Mouse (Mus musculus) intestine, embryonic 15.5 days (tissue): ENCODE measurements around the gene Slc39a13. TPM values are rescaled to one million over a fixed set of nuclear protein-coding genes. Genes with fewer than 3 reads are reported as not detected.
A peak's percentile ranks its signal among the peaks of the same experiment; 100 is the strongest.
"Not testable (repeated sequence)": the region's sequence is repeated elsewhere in the genome, so short reads cannot be mapped to it uniquely, and the experiment has no call there.

Source experiments
- ATAC-seq: fragments of 200-750 bp; cut with Nextera tagmentation; 2 replicates; pipeline ENCODE4 v1.8.0; 2017; ENCODE audit warnings: moderate TSS enrichment, moderate library complexity
- H3K27ac ChIP-seq: fragments of 300-500 bp; sonication (generic); 2 replicates; pipeline ENCODE4 v1.5.1; 2015; ENCODE audit warnings: mild to moderate bottlenecking, inconsistent platforms
- H3K27me3 ChIP-seq: fragments of 300-500 bp; sonication (generic); replicated peaks from 2 replicates; pipeline ENCODE4 v1.6.1; 2015; ENCODE audit warnings: inconsistent platforms
- H3K36me3 ChIP-seq: fragments of 300-500 bp; sonication (generic); 2 replicates; pipeline ENCODE4 v1.6.1; 2015; ENCODE audit warnings: inconsistent platforms
- H3K4me1 ChIP-seq: fragments of 300-500 bp; sonication (generic); replicated peaks from 2 replicates; pipeline ENCODE4 v1.6.1; 2015; ENCODE audit warnings: inconsistent platforms
- H3K4me2 ChIP-seq: fragments of 300-500 bp; sonication (generic); replicated peaks from 2 replicates; pipeline ENCODE4 v1.6.1; 2015; ENCODE audit warnings: mild to moderate bottlenecking, inconsistent platforms
- H3K4me3 ChIP-seq: fragments of 300-500 bp; sonication (generic); replicated peaks from 2 replicates; pipeline ENCODE4 v1.5.1; 2015; ENCODE audit warnings: inconsistent platforms
- H3K9ac ChIP-seq: fragments of 300-500 bp; sonication (generic); 2 replicates; pipeline ENCODE4 v1.6.1; 2015; ENCODE audit warnings: inconsistent platforms
- H3K9me3 ChIP-seq: fragments of 300-500 bp; sonication (generic); 2 replicates; pipeline ENCODE4 v1.6.1; 2016; ENCODE audit warnings: inconsistent platforms
- WGBS: fragments of 180-500 bp; shearing (Covaris S2); methylation state at CpG from one replicate; pipeline ENCODE4 v1.1.7; 2015; 5-methylcytosine and 5-hydroxymethylcytosine counted together
- polyA plus RNA-seq: library from polyadenylated mRNA; unstranded; fragments of >200 nt; fragmentation: Nextera tagmentation; extraction: Ambion mirVana; gene quantifications from 2 replicates; pipeline ENCODE4 v1.2.1, GENCODE M21; 2015

The Slc39a13 gene
- 26.5 and 32.4 TPM in 2 replicates for polyA plus RNA-seq

GRCm38 (mm10) chr2:91070076-91070800 lies at the start of gene Slc39a13:
Gene Slc39a13 (minus strand): TSS chr2:91070417.
- Histone ChIP-seq H3K27ac (peak within 1 kb of the TSS; percentile 86), H3K4me1 (peaks cover 19% of the 10 kb centered on the region), H3K4me2 (peak within 1 kb of the TSS; percentile 76), H3K9ac (peak within 1 kb of the TSS; percentile 54), H3K27me3 (no peaks in the 10 kb centered on the region), H3K9me3 (no peaks in the 10 kb centered on the region), H3K36me3 (peaks cover 11% of the 10 kb centered on the region; the same call in 1 of the 2 replicates), H3K4me3 (peak within 1 kb of the TSS; percentile 61)
- ATAC-seq = peak; percentile 98
- under 1% methylated on average over 68 of the region's 69 CpGs for WGBS

- ATAC-seq = no peak
- 81% methylated on average over 6 of the region's 6 CpGs for WGBS
These were observed 49.3 kb upstream of the Slc39a13 start for GRCm38 (mm10) chr2:91119551-91119950.

GRCm38 (mm10) chr2:91119061-91119460 lies 48.8 kb upstream of the Slc39a13 start:
- Histone ChIP-seq H3K4me2 (no peak overlapping the region), H3K9ac (no peak overlapping the region), H3K27me3 (no peaks in the 10 kb centered on the region; the same call in 1 of the 2 replicates), H3K27ac (no peak overlapping the region), H3K4me1 (peaks cover 4% of the 10 kb centered on the region), H3K4me3 (no peak overlapping the region), H3K9me3 (no peaks in the 10 kb centered on the region), H3K36me3 (no peaks in the 10 kb centered on the region)
- 89% methylated on average over 19 of the region's 19 CpGs for WGBS
- ATAC-seq = no peak

More at GRCm38 (mm10) chr2:91119551-91119950, 49.3 kb upstream of the Slc39a13 start:
- Histone ChIP-seq H3K27me3 (no peaks in the 10 kb centered on the region; the same call in 1 of the 2 replicates), H3K36me3 (no peaks in the 10 kb centered on the region), H3K27ac (no peak overlapping the region), H3K9me3 (no peaks in the 10 kb centered on the region), H3K4me1 (peaks cover 4% of the 10 kb centered on the region), H3K4me2 (no peak overlapping the region), H3K9ac (no peak overlapping the region), H3K4me3 (no peak overlapping the region)

- H3K36me3 ChIP-seq = no peaks in the 10 kb centered on the region
- peaks cover 4% of the 10 kb centered on the region for H3K4me1 ChIP-seq
- no peak overlapping the region for H3K27ac ChIP-seq
- no peak overlapping the region for H3K9ac ChIP-seq
- no peak overlapping the region for H3K4me3 ChIP-seq
- no peaks in the 10 kb centered on the region for H3K9me3 ChIP-seq
- 68% methylated on average over 1 of the region's 1 CpGs for WGBS
- no peaks in the 10 kb centered on the region; the same call in 1 of the 2 replicates for H3K27me3 ChIP-seq
- H3K4me2 ChIP-seq = no peak overlapping the region
- no peak for ATAC-seq
These were observed 48.4 kb upstream of the Slc39a13 start for GRCm38 (mm10) chr2:91118647-91119046.

- Histone ChIP-seq H3K36me3 (no peaks in the 10 kb centered on the region), H3K27me3 (no peaks in the 10 kb centered on the region; the same call in 1 of the 2 replicates), H3K9ac (no peak within 1 kb of the TSS), H3K4me2 (no peak within 1 kb of the TSS), H3K4me1 (peaks cover 4% of the 10 kb centered on the region), H3K4me3 (no peak within 1 kb of the TSS), H3K9me3 (no peaks in the 10 kb centered on the region), H3K27ac (no peak within 1 kb of the TSS)
- WGBS = 77% methylated on average over 11 of the region's 11 CpGs
- ATAC-seq = no peak
These were observed 47.5 kb upstream of the Slc39a13 start, which contains the start of gene Mybpc3 for GRCm38 (mm10) chr2:91117585-91118275. Gene Mybpc3 (plus strand): TSS chr2:91118144.

- H3K4me1 ChIP-seq = peaks cover 4% of the 10 kb centered on the region
- H3K9ac ChIP-seq = no peak overlapping the region
- no peak overlapping the region for H3K4me2 ChIP-seq
- H3K9me3 ChIP-seq = no peaks in the 10 kb centered on the region
- WGBS = 78% methylated on average over 5 of the region's 5 CpGs
- no peak overlapping the region for H3K4me3 ChIP-seq
- no peak overlapping the region for H3K27ac ChIP-seq
- no peak for ATAC-seq
- H3K27me3 ChIP-seq = no peaks in the 10 kb centered on the region; the same call in 1 of the 2 replicates
- no peaks in the 10 kb centered on the region for H3K36me3 ChIP-seq
These were observed 46.6 kb upstream of the Slc39a13 start for GRCm38 (mm10) chr2:91116842-91117241.

- 38% methylated on average over 12 of the region's 12 CpGs for WGBS
- no peak for ATAC-seq
- H3K36me3 ChIP-seq = no peaks in the 10 kb centered on the region
- H3K4me1 ChIP-seq = peaks cover 4% of the 10 kb centered on the region
- peak overlapping the region; percentile 49 for H3K4me3 ChIP-seq
- H3K27me3 ChIP-seq = no peaks in the 10 kb centered on the region
- no peaks in the 10 kb centered on the region for H3K9me3 ChIP-seq
- peak overlapping the region; percentile 60 for H3K9ac ChIP-seq
- no peak overlapping the region for H3K27ac ChIP-seq
- peak overlapping the region; percentile 91 for H3K4me2 ChIP-seq
These were observed 45.4 kb upstream of the Slc39a13 start for GRCm38 (mm10) chr2:91115578-91115970.

GRCm38 (mm10) chr2:91114781-91115577 lies 44.8 kb upstream of the Slc39a13 start:
- 12% methylated on average over 42 of the region's 42 CpGs for WGBS
- Histone ChIP-seq H3K36me3 (no peaks in the 10 kb centered on the region), H3K4me1 (peaks cover 4% of the 10 kb centered on the region), H3K9ac (peak overlapping the region; percentile 60), H3K4me3 (peak overlapping the region; percentile 49), H3K27ac (no peak overlapping the region), H3K4me2 (peak overlapping the region; percentile 91), H3K27me3 (no peaks in the 10 kb centered on the region), H3K9me3 (no peaks in the 10 kb centered on the region)
- ATAC-seq = peak; percentile 82

- Histone ChIP-seq H3K9me3 (no peaks in the 10 kb centered on the region), H3K36me3 (no peaks in the 10 kb centered on the region), H3K4me3 (no peak overlapping the region), H3K4me1 (peaks cover 4% of the 10 kb centered on the region), H3K27me3 (no peaks in the 10 kb centered on the region), H3K9ac (no peak overlapping the region), H3K27ac (no peak overlapping the region), H3K4me2 (no peak overlapping the region)
- 76% methylated on average over 6 of the region's 6 CpGs for WGBS
- no peak for ATAC-seq
These were observed 43.6 kb upstream of the Slc39a13 start for GRCm38 (mm10) chr2:91113852-91114251.

- H3K27ac ChIP-seq = no peak overlapping the region
- H3K9ac ChIP-seq = no peak overlapping the region
- H3K4me3 ChIP-seq = no peak overlapping the region
- no peaks in the 10 kb centered on the region for H3K36me3 ChIP-seq
- H3K9me3 ChIP-seq = no peaks in the 10 kb centered on the region
- peaks cover 4% of the 10 kb centered on the region for H3K4me1 ChIP-seq
- ATAC-seq = no peak
- H3K4me2 ChIP-seq = no peak overlapping the region
- no peaks in the 10 kb centered on the region for H3K27me3 ChIP-seq
- 74% methylated on average over 10 of the region's 10 CpGs for WGBS
These were observed 43.1 kb upstream of the Slc39a13 start for GRCm38 (mm10) chr2:91113334-91113733.

GRCm38 (mm10) chr2:91112491-91112890 lies 42.3 kb upstream of the Slc39a13 start:
- Histone ChIP-seq H3K4me2 (no peak overlapping the region), H3K36me3 (no peaks in the 10 kb centered on the region), H3K27ac (no peak overlapping the region), H3K9ac (no peak overlapping the region), H3K27me3 (no peaks in the 10 kb centered on the region), H3K9me3 (no peaks in the 10 kb centered on the region), H3K4me3 (no peak overlapping the region), H3K4me1 (peaks cover 4% of the 10 kb centered on the region)
- peak; percentile 34; the same call in 1 of the 2 replicates for ATAC-seq
- 38% methylated on average over 4 of the region's 4 CpGs for WGBS

GRCm38 (mm10) chr2:91111832-91112231 lies 41.6 kb upstream of the Slc39a13 start:
- not testable (repeated sequence) for H3K9ac ChIP-seq, H3K27ac ChIP-seq, H3K4me2 ChIP-seq, H3K27me3 ChIP-seq, H3K9me3 ChIP-seq, H3K4me1 ChIP-seq, H3K36me3 ChIP-seq, H3K4me3 ChIP-seq, ATAC-seq
- WGBS = 92% methylated on average over 3 of the region's 3 CpGs
